Mouse (Mus musculus) cerebral cortex, adult 2 months (tissue): ENCODE results near the gene Exosc1.

Experiments
- WGBS: fragments of 180-500 bp; shearing (Covaris S2); methylation state at CpG from one replicate; pipeline ENCODE4 v1.1.7; 2018; 5-methylcytosine and 5-hydroxymethylcytosine counted together

Exosc1 gene

GRCm38 (mm10) chr19:41933179-41934086 lies at the start of gene Exosc1, which contains the start of gene Zdhhc16:
Exosc1 (minus strand) TSS chr19:41933423.
Zdhhc16 (plus strand) TSS chr19:41933480.
- WGBS: under 1% methylated on average over 47 of the region's 47 CpGs

GRCm38 (mm10) chr19:41982791-41983150 lies 49.5 kb upstream of the Exosc1 start:
- WGBS: 35% methylated on average over 4 of the region's 4 CpGs

GRCm38 (mm10) chr19:41981931-41982790 lies 48.9 kb upstream of the Exosc1 start:
- WGBS: under 1% methylated on average over 74 of the region's 74 CpGs

DNA sequence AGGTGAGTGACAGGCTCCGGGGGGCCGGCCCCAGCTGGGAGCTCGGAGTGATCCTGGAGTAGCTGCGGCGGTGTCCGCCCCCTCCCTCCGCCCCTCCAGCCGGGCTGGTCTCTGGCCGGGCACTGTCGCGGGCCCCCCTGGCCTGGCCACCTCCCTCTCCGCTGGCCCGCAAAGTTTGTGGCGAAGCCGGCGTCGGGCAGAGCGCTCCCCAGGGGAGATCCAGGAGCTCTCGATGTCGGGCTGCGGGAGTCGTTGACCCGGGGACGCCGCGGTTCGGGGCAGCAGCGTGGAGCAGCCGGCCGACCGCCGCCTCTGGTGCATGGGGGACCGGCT lies 48.3 kb upstream of the Exosc1 start, which contains the start of gene Ubtd1:
TSS of gene Ubtd1 (plus strand) at position 169 of the 333 bp plus-strand sequence.
- under 1% methylated on average over 33 of the region's 33 CpGs for WGBS

DNA sequence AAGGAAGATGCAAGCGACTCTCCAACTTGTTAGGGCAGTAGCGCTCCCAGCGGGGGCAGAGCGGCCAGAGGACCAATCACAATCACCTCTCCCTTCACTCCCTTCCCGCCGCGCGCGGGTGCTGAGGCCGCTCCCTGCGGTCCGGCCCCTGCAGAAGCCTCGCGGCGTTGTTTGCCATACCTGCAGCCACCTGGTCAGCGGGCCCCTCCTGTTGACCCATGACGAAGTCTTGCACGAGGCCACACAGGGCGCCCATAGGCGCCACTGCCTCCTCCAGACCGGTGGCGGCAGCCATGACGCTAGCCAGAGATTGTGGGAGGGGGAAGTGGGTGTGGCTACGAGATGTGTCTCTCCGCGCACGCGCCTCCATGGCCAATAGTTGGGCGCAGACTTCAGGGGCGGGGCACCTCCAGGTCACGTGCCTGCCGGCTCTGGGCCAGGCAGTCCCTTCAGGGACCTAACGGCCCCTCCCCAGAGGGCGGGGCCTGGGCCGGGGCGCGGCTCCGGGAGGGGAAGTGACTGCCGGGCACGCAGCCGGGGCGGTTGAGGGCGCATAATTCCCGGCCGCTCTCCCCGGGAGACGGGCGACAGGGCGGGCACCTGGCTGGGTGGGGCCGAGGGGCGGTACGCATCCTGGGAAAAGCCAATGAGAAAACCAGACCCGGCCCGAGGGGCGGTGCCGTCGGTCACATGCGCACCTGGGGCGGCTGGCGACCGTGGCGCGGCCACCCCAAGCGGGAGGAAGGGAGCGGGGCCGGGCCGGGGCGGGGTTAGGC lies 47.8 kb upstream of the Exosc1 start, which contains the start of gene Mms19:
TSS of gene Mms19 (minus strand) at position 339 of the 776 bp plus-strand sequence.
- WGBS: under 1% methylated on average over 68 of the region's 68 CpGs

DNA sequence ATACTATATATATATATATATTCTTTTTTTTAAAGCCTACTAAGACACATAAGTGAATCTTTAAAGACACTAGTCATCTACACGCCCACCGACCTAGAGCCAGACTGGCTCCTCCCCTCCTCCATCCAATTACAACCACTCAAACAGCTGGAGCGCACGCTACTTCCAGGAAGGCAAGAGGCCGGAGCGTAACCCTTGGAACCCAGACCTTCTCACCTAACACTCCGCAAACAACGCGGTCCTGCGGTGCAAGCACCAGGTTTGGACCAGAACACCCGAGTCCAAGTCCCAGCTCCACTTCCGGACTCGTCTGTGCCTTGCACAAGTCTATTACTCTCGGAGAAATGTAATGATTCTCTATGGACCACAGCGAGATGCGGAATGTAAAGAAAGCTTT lies 47.2 kb upstream of the Exosc1 start:
- under 1% methylated on average over 16 of the region's 16 CpGs for WGBS

DNA sequence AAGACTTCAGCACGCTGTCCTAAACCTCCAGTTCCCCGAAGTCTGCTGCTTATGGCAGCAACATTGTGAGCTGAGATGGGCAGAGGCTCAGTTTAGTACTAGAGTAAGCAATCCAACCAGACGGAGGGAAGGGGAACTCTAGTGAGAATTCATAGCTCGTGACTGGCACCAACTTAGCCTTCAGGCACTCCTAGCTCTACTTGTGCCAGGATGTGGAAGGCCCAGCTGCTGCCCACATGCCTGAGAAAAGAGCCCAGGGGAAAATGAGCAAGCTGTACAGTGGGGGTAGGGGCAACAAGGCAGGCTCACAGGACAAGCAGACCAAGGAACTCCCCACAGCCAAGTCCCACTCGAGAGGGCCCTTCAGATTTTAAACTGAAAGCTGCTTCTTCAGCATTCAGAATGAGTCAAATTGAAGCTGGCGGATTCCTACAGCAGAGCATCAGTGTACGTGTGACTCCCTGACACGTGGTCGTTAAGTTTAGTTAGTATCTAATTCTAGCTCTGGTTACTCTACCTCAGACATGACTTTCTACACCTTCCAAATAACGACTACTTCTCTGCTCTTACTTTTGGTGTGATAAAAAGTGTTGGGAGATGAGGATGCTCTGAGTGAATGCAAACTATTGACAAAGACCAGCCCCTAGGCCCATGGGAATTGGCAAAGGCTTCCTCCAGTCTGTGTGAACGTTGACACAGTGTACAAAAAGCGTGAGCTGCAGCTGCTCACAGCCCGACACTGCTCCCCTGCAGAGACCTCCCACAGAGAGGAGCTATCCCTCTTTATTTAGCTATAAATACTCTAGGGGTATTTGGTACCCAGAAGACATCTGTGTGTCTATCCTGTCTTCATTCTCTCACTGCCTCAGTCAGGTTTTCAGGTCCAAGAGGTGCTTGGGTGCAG lies 40.9 kb upstream of the Exosc1 start:
- 23% methylated on average over 13 of the region's 13 CpGs for WGBS

GRCm38 (mm10) chr19:41969618-41970017 lies 36.4 kb upstream of the Exosc1 start:
- 85% methylated on average over 7 of the region's 7 CpGs for WGBS

DNA sequence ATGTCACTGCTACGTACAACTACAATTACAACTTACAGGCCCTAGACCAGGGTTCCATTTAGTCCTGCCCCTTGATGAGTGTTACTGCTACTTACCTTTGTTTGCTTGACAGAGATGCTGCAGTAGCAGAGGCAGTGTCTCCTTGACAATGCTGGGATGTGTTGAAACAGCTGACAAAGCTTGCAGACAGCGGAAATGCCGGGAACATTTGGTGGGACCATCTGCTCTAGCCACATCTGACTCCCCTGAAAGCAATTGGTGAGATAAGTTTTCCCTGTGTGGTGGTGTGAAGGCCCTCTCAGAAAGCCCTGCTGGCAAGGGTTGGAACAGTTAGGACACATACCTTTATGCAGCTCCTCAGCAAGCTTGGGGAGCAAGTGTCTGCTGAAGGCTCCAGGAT lies 20.4 kb upstream of the Exosc1 start:
- WGBS: 81% methylated on average over 3 of the region's 3 CpGs

DNA sequence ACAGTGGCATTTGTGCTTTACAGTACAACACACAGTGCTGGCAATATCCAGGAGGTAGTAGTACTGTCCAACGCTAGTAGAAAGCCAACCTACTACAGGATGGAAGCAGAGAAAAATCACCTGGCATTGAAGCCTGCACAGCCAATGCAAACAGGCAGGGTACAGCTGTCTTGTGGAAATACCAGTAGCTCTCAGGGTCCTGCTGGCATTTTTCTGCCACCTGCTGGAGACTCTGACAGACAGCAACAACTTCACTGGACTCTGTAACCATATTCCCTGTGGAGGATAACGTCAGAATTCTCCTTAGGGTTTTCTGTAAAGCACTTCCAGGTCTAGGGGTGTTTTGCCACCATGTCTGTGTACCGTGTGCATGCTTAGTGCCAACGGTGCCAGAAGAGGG lies 19.1 kb upstream of the Exosc1 start:
- 72% methylated on average over 4 of the region's 4 CpGs for WGBS

DNA sequence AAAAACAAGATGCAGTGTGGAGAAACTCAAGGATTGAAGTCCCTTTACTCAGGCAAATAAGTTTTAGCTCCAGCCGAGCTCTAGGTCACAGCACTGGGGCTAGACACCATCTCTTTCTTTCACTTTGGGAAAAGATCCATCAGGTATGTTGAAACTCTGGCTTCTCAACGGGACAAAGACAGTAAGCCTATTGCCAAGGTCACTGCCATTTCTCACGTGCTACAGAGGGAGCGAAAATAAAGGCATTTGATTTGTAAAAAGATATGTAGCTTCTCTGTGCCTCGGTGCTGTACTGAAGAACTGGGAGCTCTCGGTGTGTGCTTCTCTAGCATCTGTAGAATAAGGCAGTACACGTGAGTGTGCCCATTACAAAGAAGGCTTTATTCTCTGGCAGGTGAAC lies 10.6 kb upstream of the Exosc1 start:
- WGBS: 86% methylated on average over 7 of the region's 7 CpGs

DNA sequence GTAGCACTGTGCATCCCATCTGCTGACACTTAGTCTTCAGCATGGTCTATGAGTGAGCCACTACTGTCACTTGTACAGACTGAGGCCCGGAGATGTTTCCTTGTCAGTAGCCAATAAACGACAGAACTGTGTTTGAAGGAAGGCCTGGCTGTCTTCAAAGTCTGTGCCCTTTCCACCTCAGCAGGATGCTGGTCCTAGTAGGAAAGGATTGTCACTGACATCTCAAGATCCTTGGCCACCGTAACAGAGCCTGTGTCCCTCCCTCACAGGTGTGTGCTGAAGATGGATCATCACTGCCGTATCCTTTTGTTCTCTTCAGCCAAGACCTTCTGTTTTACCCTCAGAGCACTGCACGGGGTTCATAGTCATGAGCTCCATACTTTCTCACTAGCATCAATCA lies 5.3 kb upstream of the Exosc1 start:
- 88% methylated on average over 5 of the region's 5 CpGs for WGBS

- WGBS: 87% methylated on average over 1 of the region's 1 CpGs
Measured at GRCm38 (mm10) chr19:41935921-41936320, 2.7 kb upstream of the Exosc1 start.

GRCm38 (mm10) chr19:41934124-41934523 lies 901 bp upstream of the Exosc1 start:
- 18% methylated on average over 6 of the region's 6 CpGs for WGBS

DNA sequence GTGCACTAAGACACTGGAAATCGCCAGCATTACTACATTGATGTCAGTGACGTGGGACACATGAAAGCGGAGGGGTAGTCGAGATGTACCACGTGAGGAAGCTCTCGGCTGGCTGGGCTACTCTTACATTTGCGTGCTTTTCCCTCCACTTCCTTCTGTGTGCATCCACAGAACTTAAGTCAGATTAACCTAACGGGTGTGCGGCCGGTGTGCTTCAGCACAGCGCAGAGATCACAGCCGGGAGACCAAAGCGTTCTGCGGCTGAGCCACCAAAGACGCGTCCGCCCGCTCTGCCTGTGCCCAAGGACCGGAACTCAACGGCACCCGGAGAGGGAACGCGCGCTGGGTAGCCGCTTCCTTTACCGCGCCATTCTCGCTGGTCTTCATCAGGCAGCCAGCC lies 537 bp downstream of the Exosc1 start:
- WGBS: under 1% methylated on average over 28 of the region's 28 CpGs

- WGBS: 76% methylated on average over 5 of the region's 5 CpGs
Measured at GRCm38 (mm10) chr19:41920412-41921067, 12.7 kb downstream of the Exosc1 start.

DNA sequence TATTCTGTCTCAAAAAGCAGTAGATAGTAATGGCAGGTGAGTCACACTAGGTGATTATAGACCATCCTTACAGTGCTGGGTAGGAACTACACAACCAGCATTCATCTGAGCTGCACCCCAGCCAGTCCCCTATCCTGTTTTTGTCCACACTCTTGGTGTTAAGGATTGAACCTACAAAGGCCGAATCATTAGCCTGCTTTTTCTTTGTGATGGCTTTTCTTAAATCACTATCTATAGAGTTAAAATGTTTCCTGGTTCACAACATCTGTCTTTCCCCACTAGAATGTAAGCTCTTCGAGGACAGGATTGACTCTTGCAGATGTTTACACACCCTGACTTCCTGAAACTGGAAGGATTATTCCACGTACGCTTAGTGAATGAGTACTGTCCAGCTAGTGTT lies 13.8 kb downstream of the Exosc1 start:
- 72% methylated on average over 4 of the region's 4 CpGs for WGBS

DNA sequence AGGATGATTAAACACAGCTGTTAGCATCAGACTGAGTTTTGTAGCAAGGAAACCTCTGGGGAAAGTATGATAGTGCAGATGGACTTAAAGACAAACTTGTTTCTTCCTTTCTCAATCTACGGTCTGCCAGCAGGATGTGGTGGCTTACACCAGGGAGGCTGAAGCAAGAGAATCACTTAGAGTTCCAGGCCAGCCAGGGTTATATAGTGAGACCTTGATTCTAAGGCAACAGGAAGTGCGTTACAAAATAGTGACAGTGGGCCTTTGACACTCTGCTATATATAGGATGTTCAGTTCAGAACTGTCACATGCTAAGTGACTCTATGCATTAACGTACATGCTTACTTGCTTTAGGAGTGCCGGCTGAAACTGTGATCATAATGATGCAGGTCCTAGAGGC lies 16.4 kb downstream of the Exosc1 start:
- 77% methylated on average over 4 of the region's 4 CpGs for WGBS

GRCm38 (mm10) chr19:41915294-41915693 lies 17.9 kb downstream of the Exosc1 start:
- WGBS: 74% methylated on average over 3 of the region's 3 CpGs
